Mouse (Mus musculus) thymus, adult 2 months (tissue): ENCODE results near the gene Cdc42ep2.

Source experiments
- CTCF ChIP-seq: fragments of 200-500 bp; IDR thresholded peaks from 2 replicates; pipeline ENCODE4 v1.5.1; 2012; ENCODE audit warnings: mild to moderate bottlenecking, control low read depth, low read length, moderate library complexity, borderline replicate concordance; ENCODE audit not compliant: control insufficient read depth, poor library complexity, insufficient read depth; ENCODE audit errors: extremely low read depth
- POLR2A ChIP-seq: fragments of 200-500 bp; IDR thresholded peaks from 2 replicates; pipeline ENCODE4 v1.6.1; 2012; ENCODE audit warnings: mild to moderate bottlenecking, low read length, control low read depth, moderate library complexity; ENCODE audit not compliant: control insufficient read depth, poor library complexity, insufficient read depth; ENCODE audit errors: extremely low read depth

DNA sequence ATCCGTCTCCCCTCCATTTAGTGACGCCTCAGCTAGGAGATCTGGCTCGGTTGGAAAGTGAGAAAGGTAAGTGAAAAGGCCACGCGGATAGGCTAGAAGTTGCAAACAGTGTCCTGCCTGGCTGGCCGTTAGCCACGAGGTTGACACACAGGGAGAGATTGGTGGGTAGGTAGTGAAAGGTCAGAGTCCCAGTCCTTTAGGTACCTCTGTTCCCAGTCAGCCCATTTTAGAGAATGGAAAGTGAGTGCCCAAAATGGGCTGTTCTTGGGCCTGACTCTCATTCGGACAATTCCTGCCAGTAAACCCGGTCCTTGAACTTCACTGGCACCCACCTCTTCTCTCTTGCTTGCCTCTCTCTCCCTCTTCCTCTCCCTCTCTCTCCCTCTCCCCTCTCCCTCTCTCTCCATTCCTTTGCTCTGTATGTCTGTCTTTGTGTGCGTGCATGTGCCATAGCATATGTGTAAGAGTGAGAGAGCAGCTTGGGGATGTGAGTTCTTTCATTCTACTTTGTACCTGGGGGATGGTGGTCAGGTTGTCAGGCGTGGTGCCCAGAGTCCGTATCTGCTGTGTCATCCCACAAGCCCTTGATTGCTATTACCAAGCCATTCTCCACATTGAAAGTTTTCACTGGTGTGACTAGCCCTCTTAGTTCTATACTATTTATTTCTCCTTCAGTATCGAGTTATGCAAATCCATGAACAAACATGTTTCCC is 11.5 kb downstream of the Cdc42ep2 start, which contains the start of gene Dpf2:
- TF ChIP-seq POLR2A (no peak), CTCF (no peak)
